ENCODE assay signal across 8 mouse cellular contexts in genomic region chr8:75032961-75033360, GRCm38 (mm10). TPM values are rescaled to one million over a fixed set of nuclear protein-coding genes. Genes with fewer than 3 reads are reported as not detected.
DNase-seq lines count a peak whose midpoint lies in the region; ATAC-seq and TF ChIP-seq lines count a peak whose summit lies in the region.

No protein-coding gene starts in this region.

- peak overlapping the region; percentile 86 for H3K4me2 ChIP-seq in hindbrain, embryonic 15.5 days
- peak overlapping the region; percentile 58 for H3K4me2 ChIP-seq in midbrain, postnatal 0 days (ENCODE audit: low read depth, low read length, poor library complexity, severe bottlenecking)

- DNase-seq in left cerebral cortex, adult 11 months (ENCODE audit: low spot score), result peak; percentile 22
- DNase-seq in left cerebral cortex, adult 8-10 months (ENCODE audit: low spot score in 2 of 2), result no peak
- no peak for DNase-seq in embryonic facial prominence, embryonic 10.5 days (ENCODE audit: low spot score)
- DNase-seq in midbrain, postnatal 0 days (ENCODE audit: low spot score), result no peak
- no peak for DNase-seq in gastrocnemius, adult 8-10 months (ENCODE audit: low spot score in 2 of 2)
- no peak for DNase-seq in adrenal gland, adult 2 months
- DNase-seq in embryo, embryonic 11 days, result no peak

- peak overlapping the region; percentile 74 for H3K4me3 ChIP-seq in embryonic facial prominence, embryonic 10.5 days
- H3K4me3 ChIP-seq in hindbrain, embryonic 15.5 days, result peak overlapping the region; percentile 76
- peak overlapping the region; percentile 63 for H3K4me3 ChIP-seq in midbrain, postnatal 0 days (ENCODE audit: low read depth, low read length)

- no peak for ATAC-seq in hindbrain, embryonic 15.5 days (ENCODE audit: low FRiP score, low read depth)
- ATAC-seq in midbrain, postnatal 0 days (ENCODE audit: low FRiP score), result no peak

- peak overlapping the region; percentile 77; the same call in 1 of the 2 replicates for H3K9ac ChIP-seq in hindbrain, embryonic 15.5 days
- peak overlapping the region; percentile 59; the same call in 1 of the 2 replicates for H3K9ac ChIP-seq in midbrain, postnatal 0 days (replicated peaks; ENCODE audit: low read length, poor library complexity, severe bottlenecking)

- H3K27me3 ChIP-seq in embryonic facial prominence, embryonic 10.5 days (replicated peaks; ENCODE audit: low read depth, poor library complexity, severe bottlenecking), result no peaks in the 10 kb centered on the region
- no peaks in the 10 kb centered on the region for H3K27me3 ChIP-seq in hindbrain, embryonic 15.5 days
- no peaks in the 10 kb centered on the region for H3K27me3 ChIP-seq in midbrain, postnatal 0 days (ENCODE audit: insufficient read depth, low read length)

- no peak for TF ChIP-seq CTCF in midbrain, postnatal 0 days (IDR thresholded peaks at IDR 0.05)

- no peaks in the 10 kb centered on the region for H3K9me3 ChIP-seq in embryonic facial prominence, embryonic 10.5 days
- no peaks in the 10 kb centered on the region for H3K9me3 ChIP-seq in hindbrain, embryonic 15.5 days
- no peaks in the 10 kb centered on the region for H3K9me3 ChIP-seq in midbrain, postnatal 0 days (ENCODE audit: low read length)

- peaks cover 40% of the 10 kb centered on the region for H3K36me3 ChIP-seq in embryonic facial prominence, embryonic 10.5 days (replicated peaks)
- H3K36me3 ChIP-seq in hindbrain, embryonic 15.5 days, result peaks cover 20% of the 10 kb centered on the region
- H3K36me3 ChIP-seq in midbrain, postnatal 0 days (ENCODE audit: insufficient read depth, low read length), result peaks cover 16% of the 10 kb centered on the region; the same call in 1 of the 2 replicates

- WGBS in embryonic facial prominence, embryonic 10.5 days, result 74% methylated on average over 5 of the region's 5 CpGs
- WGBS in hindbrain, embryonic 15.5 days, result 68% methylated on average over 5 of the region's 5 CpGs
- WGBS in midbrain, postnatal 0 days, result 52% methylated on average over 5 of the region's 5 CpGs

- H3K4me1 ChIP-seq in embryonic facial prominence, embryonic 10.5 days, result peaks cover 16% of the 10 kb centered on the region
- peaks cover 13% of the 10 kb centered on the region; the same call in 1 of the 2 replicates for H3K4me1 ChIP-seq in hindbrain, embryonic 15.5 days (replicated peaks)
- no peaks in the 10 kb centered on the region for H3K4me1 ChIP-seq in midbrain, postnatal 0 days (ENCODE audit: insufficient read depth, low read length)

- peak overlapping the region; percentile 86; the same call in 1 of the 2 replicates for H3K27ac ChIP-seq in embryonic facial prominence, embryonic 10.5 days (replicated peaks)
- H3K27ac ChIP-seq in hindbrain, embryonic 15.5 days (replicated peaks), result peak overlapping the region; percentile 92
- peak overlapping the region; percentile 76; the same call in 1 of the 2 replicates for H3K27ac ChIP-seq in midbrain, postnatal 0 days (ENCODE audit: low read depth, low read length)

RNA-seq across cellular contexts. Expression of gene Tom1, which starts 0.5 kb away (rescaled TPM):
- total RNA-seq in left cerebral cortex, adult 8-10 months (2022), result 10 to 100 TPM; 38.0 to 52.0 (median 41.2) TPM
- 32.0 and 32.3 TPM in 2 replicates for polyA plus RNA-seq in embryonic facial prominence, embryonic 10.5 days (2016; fragmentation: Nextera tagmentation; extraction: Ambion mirVana)
- polyA plus RNA-seq in hindbrain, embryonic 15.5 days (2015; fragmentation: Nextera tagmentation; extraction: Ambion mirVana), result 35.4 and 40.2 TPM in 2 replicates
- total RNA-seq in midbrain, postnatal 0 days (2014; rRNA removed), result 43.8 and 48.7 TPM in 2 replicates
- 47.1 and 48.2 TPM in 2 replicates for polyA plus RNA-seq in midbrain, postnatal 0 days (2015; fragmentation: Nextera tagmentation; extraction: Ambion mirVana)
- total RNA-seq in gastrocnemius, adult 8-10 months (2022), result 10 to 100 TPM; 49.3 to 54.6 (median 50.3) TPM
- total RNA-seq in adrenal gland, adult 2 months (2021), result 10 to 100 TPM; 42.6 to 55.1 TPM
- 28.4 and 38.7 TPM in 2 replicates for polyA plus RNA-seq in adrenal gland, adult 2 months (2012; rRNA removed)

RNA-seq across cellular contexts. Expression of gene Hmgxb4, which starts 39.8 kb away (rescaled TPM):
- 10 to 100 TPM; 23.3 to 28.4 (median 25.9) TPM for total RNA-seq in left cerebral cortex, adult 8-10 months (2022)
- 46.3 and 46.4 TPM in 2 replicates for polyA plus RNA-seq in embryonic facial prominence, embryonic 10.5 days (2016; fragmentation: Nextera tagmentation; extraction: Ambion mirVana)
- 32.9 and 37.7 TPM in 2 replicates for polyA plus RNA-seq in hindbrain, embryonic 15.5 days (2015; fragmentation: Nextera tagmentation; extraction: Ambion mirVana)
- total RNA-seq in midbrain, postnatal 0 days (2014; rRNA removed), result 48.5 and 60.1 TPM in 2 replicates
- polyA plus RNA-seq in midbrain, postnatal 0 days (2015; fragmentation: Nextera tagmentation; extraction: Ambion mirVana), result 27.6 and 29.6 TPM in 2 replicates
- total RNA-seq in gastrocnemius, adult 8-10 months (2022), result 10 to 100 TPM in 1 of 4 experiments, 1 to 10 TPM in 3; 6.5 to 12.7 (median 8.3) TPM
- 10 to 100 TPM; 21.3 to 21.7 TPM for total RNA-seq in adrenal gland, adult 2 months (2021)
- polyA plus RNA-seq in adrenal gland, adult 2 months (2012; rRNA removed), result 7.9 and 8.8 TPM in 2 replicates
